Mouse (Mus musculus): ENCODE data around the gene Chsy1. TPM values are rescaled to one million over a fixed set of nuclear protein-coding genes. Genes with fewer than 3 reads are reported as not detected.
A peak's percentile ranks its signal among the peaks of the same experiment; 100 is the strongest.

Gene Chsy1
- 11.7 and 13.2 TPM in 2 replicates for polyA plus RNA-seq (2015; fragmentation: Nextera tagmentation; extraction: Ambion mirVana)

DNA sequence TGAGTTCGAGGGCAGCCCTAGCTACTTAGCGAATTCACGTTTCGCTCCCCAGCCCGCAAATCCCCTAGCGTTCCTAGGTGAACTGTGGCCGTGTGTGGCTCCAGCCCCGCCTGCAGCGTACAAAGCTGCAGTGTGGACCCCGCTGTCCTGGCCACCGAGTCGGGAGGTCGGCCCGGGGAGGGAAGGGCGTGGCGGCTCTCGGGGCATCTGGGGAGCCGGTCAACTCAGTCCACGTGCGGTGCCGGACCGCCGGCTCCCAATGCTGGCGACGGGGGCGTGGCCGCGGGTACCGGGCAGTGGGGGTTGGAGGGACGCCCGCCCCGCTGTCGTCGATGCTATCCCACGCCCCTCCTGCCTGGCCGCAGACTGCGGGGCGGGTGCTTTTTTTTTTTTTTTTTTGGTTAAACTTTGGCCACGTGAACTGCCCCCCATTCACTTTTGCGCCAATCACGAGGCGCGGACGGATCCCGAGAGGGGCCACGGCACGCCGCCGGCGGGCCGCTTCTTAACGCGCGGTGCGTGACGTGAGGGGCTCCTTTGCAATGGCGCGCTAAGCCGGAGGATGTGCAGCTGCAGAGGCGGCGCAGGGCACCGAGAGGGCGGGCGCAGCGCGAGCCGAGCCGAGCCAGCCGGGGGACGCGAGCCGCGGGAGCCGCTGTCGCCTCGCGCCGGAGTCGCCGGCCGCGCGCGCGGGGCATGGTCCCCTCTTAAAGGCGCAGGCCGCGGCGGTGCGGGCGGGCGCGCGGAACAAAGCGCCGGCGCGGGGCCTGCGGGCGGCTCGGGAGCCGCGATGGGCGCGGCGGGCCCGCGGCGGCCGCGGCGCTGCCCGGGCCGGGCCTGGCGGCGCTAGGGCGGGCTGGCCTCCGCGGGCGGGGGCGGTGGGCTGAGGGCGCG is at the start of gene Chsy1:
TSS of gene Chsy1 (plus strand) at position 555 of the 894 bp plus-strand sequence.
- Histone ChIP-seq H3K4me3 (peak within 1 kb of the TSS; percentile 87), H3K36me3 (peaks cover under 1% of the 10 kb centered on the region), H3K9ac (peak within 1 kb of the TSS; percentile 96), H3K27ac (replicated peaks) (peak within 1 kb of the TSS; percentile 92), H3K9me3 (no peaks in the 10 kb centered on the region), H3K27me3 (replicated peaks) (no peaks in the 10 kb centered on the region), H3K4me1 (peaks cover 62% of the 10 kb centered on the region), H3K4me2 (peak within 1 kb of the TSS; percentile 94)
- under 1% methylated on average over 88 of the region's 123 CpGs for WGBS
- ATAC-seq (ENCODE audit: extremely low read depth, insufficient number of reproducible peaks, low FRiP score, low TSS enrichment) = peak; percentile 74

DNA sequence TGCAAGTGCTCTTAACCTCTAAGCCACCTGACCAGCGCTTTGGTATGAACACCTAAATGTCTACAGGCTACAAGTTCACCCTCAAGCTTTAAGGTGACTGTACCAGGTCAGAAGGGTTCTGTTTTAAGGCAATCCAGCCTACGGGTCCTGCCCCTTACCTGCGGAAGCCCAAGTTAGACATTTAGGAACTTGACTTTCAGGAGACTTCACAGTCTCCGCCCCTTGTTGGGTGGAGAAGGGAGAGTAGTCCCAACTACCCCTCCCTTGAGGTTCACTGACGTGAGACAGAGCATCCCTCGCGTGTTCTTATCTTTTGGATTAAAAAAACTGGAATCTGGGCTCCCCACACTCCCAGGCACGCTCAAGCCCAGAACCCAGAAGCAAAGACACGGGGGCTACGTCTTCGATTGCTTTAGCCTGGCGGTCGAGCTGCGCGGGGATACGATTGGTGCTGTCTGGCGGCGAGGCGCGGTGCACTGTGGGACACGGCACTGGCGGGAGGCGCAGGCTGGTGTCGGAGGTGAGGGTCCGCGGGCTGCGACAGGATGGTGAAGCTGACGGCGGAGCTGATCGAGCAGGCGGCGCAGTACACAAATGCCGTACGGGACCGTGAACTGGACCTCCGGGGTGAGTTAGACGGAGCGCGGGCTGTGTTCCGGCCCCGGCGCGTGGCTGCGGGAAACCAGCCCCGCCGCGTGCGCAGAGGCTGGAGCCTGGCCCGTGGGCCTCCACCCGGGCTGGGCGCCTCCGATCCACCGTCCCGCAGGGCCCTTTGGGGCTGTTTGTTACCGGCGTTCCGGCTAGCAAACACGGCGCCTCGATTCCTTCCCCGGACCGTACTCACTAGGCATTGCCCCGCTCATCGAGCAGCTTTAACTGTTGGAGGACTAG is 49.0 kb upstream of the Chsy1 start:
- peak; percentile 86 for ATAC-seq (ENCODE audit: extremely low read depth, insufficient number of reproducible peaks, low FRiP score, low TSS enrichment)
- Histone ChIP-seq H3K27me3 (replicated peaks) (peaks cover 4% of the 10 kb centered on the region; the same call in 1 of the 2 replicates), H3K27ac (replicated peaks) (peak overlapping the region; percentile 59), H3K4me2 (peak overlapping the region; percentile 90), H3K9ac (peak overlapping the region; percentile 98), H3K4me3 (peak overlapping the region; percentile 97), H3K36me3 (peaks cover 25% of the 10 kb centered on the region), H3K4me1 (peaks cover 15% of the 10 kb centered on the region), H3K9me3 (no peaks in the 10 kb centered on the region)
- WGBS = under 1% methylated on average over 64 of the region's 64 CpGs

- peak overlapping the region; percentile 98 for H3K9ac ChIP-seq
- WGBS = 2% methylated on average over 14 of the region's 14 CpGs
- ATAC-seq (ENCODE audit: extremely low read depth, insufficient number of reproducible peaks, low FRiP score, low TSS enrichment) = no peak
- H3K4me2 ChIP-seq = peak overlapping the region; percentile 90
- no peaks in the 10 kb centered on the region for H3K9me3 ChIP-seq
- peak overlapping the region; percentile 97 for H3K4me3 ChIP-seq
- 0 out of 2 replicates have a peak overlapping the region, but pooled peaks have one; percentile 58 for H3K27ac ChIP-seq (replicated peaks)
- peaks cover 4% of the 10 kb centered on the region; the same call in 1 of the 2 replicates for H3K27me3 ChIP-seq (replicated peaks)
- H3K36me3 ChIP-seq = peaks cover 31% of the 10 kb centered on the region
- H3K4me1 ChIP-seq = peaks cover 15% of the 10 kb centered on the region
Observed at GRCm38 (mm10) chr7:66061057-66061456, 48.3 kb upstream of the Chsy1 start.

GRCm38 (mm10) chr7:66076411-66076810 is 32.9 kb upstream of the Chsy1 start:
- WGBS = 85% methylated on average over 2 of the region's 2 CpGs

GRCm38 (mm10) chr7:66079364-66080230 is 29.7 kb upstream of the Chsy1 start, which contains the start of gene Selenos:
Gene Selenos (plus strand): TSS chr7:66079649.
- Histone ChIP-seq H3K4me2 (peak within 1 kb of the TSS; percentile 93), H3K4me1 (peaks cover 30% of the 10 kb centered on the region), H3K27ac (replicated peaks) (peak within 1 kb of the TSS; percentile 84), H3K36me3 (peaks cover 60% of the 10 kb centered on the region), H3K27me3 (replicated peaks) (no peaks in the 10 kb centered on the region), H3K9ac (peak within 1 kb of the TSS; percentile 90), H3K9me3 (no peaks in the 10 kb centered on the region), H3K4me3 (peak within 1 kb of the TSS; percentile 88)
- under 1% methylated on average over 65 of the region's 65 CpGs for WGBS
- ATAC-seq (ENCODE audit: extremely low read depth, insufficient number of reproducible peaks, low FRiP score, low TSS enrichment) = peak; percentile 100

More at GRCm38 (mm10) chr7:66076411-66076810, 32.9 kb upstream of the Chsy1 start:
- Histone ChIP-seq H3K4me2 (no peak overlapping the region), H3K9me3 (no peaks in the 10 kb centered on the region), H3K4me1 (peaks cover 23% of the 10 kb centered on the region), H3K27ac (replicated peaks) (no peak overlapping the region), H3K4me3 (no peak overlapping the region), H3K27me3 (replicated peaks) (no peaks in the 10 kb centered on the region), H3K36me3 (peaks cover 65% of the 10 kb centered on the region), H3K9ac (no peak overlapping the region)
- no peak for ATAC-seq (ENCODE audit: extremely low read depth, insufficient number of reproducible peaks, low FRiP score, low TSS enrichment)

GRCm38 (mm10) chr7:66080231-66080613 is 29.1 kb upstream of the Chsy1 start:
- Histone ChIP-seq H3K36me3 (peaks cover 60% of the 10 kb centered on the region), H3K27ac (replicated peaks) (peak overlapping the region; percentile 84)
- ATAC-seq (ENCODE audit: extremely low read depth, insufficient number of reproducible peaks, low FRiP score, low TSS enrichment) = no peak

GRCm38 (mm10) chr7:66083757-66084156 is 25.6 kb upstream of the Chsy1 start:
- no peak for ATAC-seq (ENCODE audit: extremely low read depth, insufficient number of reproducible peaks, low FRiP score, low TSS enrichment)
- peaks cover 71% of the 10 kb centered on the region for H3K36me3 ChIP-seq
- H3K9ac ChIP-seq = no peak overlapping the region
- no peak overlapping the region for H3K4me3 ChIP-seq
- H3K4me2 ChIP-seq = no peak overlapping the region
- 89% methylated on average over 6 of the region's 6 CpGs for WGBS
- H3K4me1 ChIP-seq = peaks cover 25% of the 10 kb centered on the region
- no peaks in the 10 kb centered on the region for H3K27me3 ChIP-seq (replicated peaks)
- H3K27ac ChIP-seq (replicated peaks) = no peak overlapping the region
- no peaks in the 10 kb centered on the region for H3K9me3 ChIP-seq

More at GRCm38 (mm10) chr7:66080231-66080613, 29.1 kb upstream of the Chsy1 start:
- peaks cover 30% of the 10 kb centered on the region for H3K4me1 ChIP-seq
- H3K9ac ChIP-seq = peak overlapping the region; percentile 90
- 43% methylated on average over 5 of the region's 5 CpGs for WGBS
- no peaks in the 10 kb centered on the region for H3K9me3 ChIP-seq
- H3K4me2 ChIP-seq = peak overlapping the region; percentile 93
- no peaks in the 10 kb centered on the region for H3K27me3 ChIP-seq (replicated peaks)
- peak overlapping the region; percentile 88 for H3K4me3 ChIP-seq

DNA sequence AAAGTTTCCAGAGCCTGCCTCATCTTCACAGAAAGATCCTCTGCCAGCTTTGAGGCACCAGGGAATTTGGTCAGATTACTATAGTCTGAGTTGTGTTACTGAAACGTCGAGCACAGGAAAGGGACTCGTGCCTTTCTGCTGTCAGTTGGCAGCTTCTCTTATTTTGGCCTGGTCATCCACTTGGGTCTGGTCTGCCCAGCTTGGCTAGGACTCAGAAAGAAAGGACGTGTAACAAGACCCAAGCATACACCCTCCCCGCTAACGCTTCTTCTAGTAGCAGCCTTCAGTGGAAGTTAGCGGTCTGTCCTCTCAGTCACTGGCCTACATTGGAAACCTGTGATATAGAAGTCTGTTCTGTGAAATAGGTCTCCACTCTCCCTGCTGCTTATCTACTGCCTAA is 24.8 kb upstream of the Chsy1 start:
- no peak for ATAC-seq (ENCODE audit: extremely low read depth, insufficient number of reproducible peaks, low FRiP score, low TSS enrichment)
- no peak overlapping the region for H3K9ac ChIP-seq
- no peaks in the 10 kb centered on the region for H3K9me3 ChIP-seq
- H3K27ac ChIP-seq (replicated peaks) = no peak overlapping the region
- H3K4me3 ChIP-seq = no peak overlapping the region
- H3K27me3 ChIP-seq (replicated peaks) = no peaks in the 10 kb centered on the region
- H3K4me2 ChIP-seq = no peak overlapping the region
- 78% methylated on average over 7 of the region's 7 CpGs for WGBS
- peaks cover 79% of the 10 kb centered on the region for H3K36me3 ChIP-seq
- H3K4me1 ChIP-seq = peaks cover 22% of the 10 kb centered on the region

DNA sequence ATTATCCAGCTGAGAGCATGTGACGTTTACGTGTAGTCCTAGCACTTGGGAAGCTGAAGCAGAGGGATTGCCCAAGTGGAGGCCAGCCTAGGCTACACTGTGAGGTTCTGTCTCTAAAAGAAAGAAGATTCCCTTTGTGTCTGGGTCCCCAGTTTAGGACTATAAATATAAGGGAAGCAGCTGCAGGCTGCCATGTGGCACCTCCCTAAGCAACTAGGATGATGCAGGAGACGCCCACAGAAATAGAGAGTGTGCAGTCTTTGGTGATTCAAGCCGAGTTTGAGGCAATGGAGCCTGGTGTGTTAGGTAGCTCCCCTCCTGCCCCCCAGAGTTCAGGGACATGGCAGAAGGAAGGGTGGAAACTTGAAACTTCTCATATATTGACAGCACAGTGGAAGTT is 21.7 kb upstream of the Chsy1 start:
- no peak for ATAC-seq (ENCODE audit: extremely low read depth, insufficient number of reproducible peaks, low FRiP score, low TSS enrichment)
- 89% methylated on average over 4 of the region's 4 CpGs for WGBS
- Histone ChIP-seq H3K36me3 (peaks cover 100% of the 10 kb centered on the region), H3K27ac (replicated peaks) (no peak overlapping the region), H3K4me1 (peaks cover 2% of the 10 kb centered on the region; the same call in 1 of the 2 replicates), H3K4me2 (no peak overlapping the region), H3K9me3 (no peaks in the 10 kb centered on the region), H3K27me3 (replicated peaks) (no peaks in the 10 kb centered on the region), H3K4me3 (no peak overlapping the region), H3K9ac (no peak overlapping the region)

- Histone ChIP-seq H3K9me3 (no peaks in the 10 kb centered on the region), H3K27ac (replicated peaks) (no peak overlapping the region), H3K4me3 (no peak overlapping the region), H3K4me2 (no peak overlapping the region), H3K27me3 (replicated peaks) (no peaks in the 10 kb centered on the region), H3K36me3 (peaks cover 99% of the 10 kb centered on the region), H3K9ac (no peak overlapping the region), H3K4me1 (peaks cover 2% of the 10 kb centered on the region; the same call in 1 of the 2 replicates)
- no peak for ATAC-seq (ENCODE audit: extremely low read depth, insufficient number of reproducible peaks, low FRiP score, low TSS enrichment)
- 76% methylated on average over 2 of the region's 2 CpGs for WGBS
Observed at GRCm38 (mm10) chr7:66088077-66088476, 21.2 kb upstream of the Chsy1 start.

Data from heart, embryonic 13.5 days (tissue).